Mouse (Mus musculus) liver (tissue): ENCODE data around the gene Col27a1.
A peak's percentile ranks its signal among the peaks of the same experiment; 100 is the strongest.

Experiments used
- DNase-seq: peaks from one replicate; pipeline ENCODE4 v3.0.0-alpha.2; 2020; ENCODE audit warnings: mixed read lengths

Gene Col27a1

DNA sequence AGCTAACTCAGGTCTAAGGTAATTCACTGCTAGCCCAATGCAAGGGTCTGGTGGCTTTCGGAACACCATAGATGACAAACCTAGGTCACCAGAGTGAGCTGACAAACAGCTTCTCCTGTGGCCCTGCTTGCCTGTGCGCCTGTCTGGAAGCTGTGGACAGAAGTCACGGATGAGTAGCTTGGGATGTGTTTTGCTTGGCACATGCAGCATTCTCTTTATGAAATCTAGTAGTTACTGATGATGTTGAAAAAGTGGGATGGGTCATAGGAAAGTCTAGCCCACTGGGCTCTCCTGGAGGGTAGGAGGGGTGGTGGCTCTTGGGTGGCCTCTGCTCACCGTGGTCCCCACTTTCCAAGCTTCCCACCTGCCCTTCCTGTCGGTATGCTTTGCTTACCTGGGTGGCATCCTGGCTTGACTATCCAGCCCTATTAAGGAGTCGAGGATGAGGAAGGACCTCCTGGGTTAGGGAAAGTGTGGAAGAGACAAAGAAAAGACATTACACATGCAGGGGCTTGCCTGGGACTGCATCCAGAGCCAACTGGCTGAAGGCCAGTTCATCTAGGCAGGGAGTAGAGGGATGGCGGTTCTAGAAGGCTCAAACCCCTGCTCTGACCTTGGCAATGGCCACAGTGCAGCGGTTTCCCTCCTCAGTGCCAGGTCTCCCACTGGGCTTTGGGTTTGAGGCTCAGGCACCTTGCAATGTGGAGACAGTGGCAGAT is 12.5 kb downstream of the Col27a1 start:
- DNase-seq, result no peak

DNA sequence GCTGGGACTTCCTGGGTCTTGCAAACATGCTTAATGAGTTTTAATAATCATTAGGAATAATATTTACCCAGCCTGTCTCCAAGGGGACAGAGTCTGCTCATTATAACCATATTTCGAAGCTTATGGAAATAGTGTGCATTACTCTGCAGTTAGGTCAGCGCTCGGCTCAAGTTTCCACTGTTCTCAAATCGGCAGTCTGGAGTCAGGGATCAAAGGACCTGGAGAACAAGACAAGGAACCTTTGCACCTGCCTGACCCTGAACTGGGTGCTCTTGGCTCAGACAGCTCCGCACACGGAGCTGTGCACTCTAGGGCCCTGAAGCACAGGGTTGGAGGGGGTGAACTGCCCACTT is 13.1 kb downstream of the Col27a1 start:
- no peak for DNase-seq

DNA sequence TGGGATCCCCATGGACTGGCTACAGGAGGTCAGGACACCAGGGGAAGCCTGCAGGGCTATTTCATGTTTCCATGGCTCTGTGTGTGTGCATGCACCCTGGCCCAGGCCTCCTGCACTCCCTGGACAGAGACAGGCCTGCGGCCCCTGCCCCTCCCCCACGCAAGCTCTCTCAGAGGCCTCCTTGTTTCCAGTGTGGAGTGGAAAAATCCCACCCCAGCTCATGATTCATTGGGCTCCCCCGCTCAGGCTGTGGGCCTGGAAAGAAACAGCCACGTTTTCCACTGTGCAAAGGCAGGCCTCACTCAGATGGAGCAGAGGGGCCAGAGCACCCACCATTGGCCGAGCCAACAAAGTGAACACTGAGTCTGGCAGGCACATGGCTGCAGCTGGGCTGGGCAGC is 15.1 kb downstream of the Col27a1 start:
- DNase-seq, result peak; percentile 34

DNA sequence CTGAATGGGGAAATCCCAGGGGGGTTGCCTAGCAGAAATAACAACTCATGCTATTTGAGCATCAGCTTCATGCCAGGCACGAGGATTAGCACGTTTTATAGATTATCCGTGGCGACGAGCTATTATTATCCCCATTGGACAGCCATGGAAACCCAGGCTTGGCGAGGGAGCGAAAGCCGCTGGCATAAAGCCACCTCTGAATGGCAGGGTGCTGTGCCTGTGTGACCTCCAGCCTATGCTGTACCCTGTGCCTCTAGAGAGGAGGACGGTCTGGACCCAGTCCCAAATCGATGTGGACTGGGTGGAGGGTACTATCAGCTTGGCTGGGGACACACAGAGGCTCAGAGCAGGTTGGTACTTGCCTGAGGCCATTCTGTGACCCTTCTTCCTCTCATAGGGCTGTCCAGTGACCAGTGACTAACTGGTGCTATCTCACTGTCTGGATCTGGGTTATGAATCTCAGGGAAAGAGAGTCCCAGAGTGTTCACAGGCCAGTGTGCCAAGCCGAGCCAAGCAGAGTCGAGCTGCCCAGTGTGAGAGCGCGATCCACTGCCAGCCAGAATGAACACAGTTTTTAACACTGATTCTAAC is 16.3 kb downstream of the Col27a1 start:
- no peak for DNase-seq

DNA sequence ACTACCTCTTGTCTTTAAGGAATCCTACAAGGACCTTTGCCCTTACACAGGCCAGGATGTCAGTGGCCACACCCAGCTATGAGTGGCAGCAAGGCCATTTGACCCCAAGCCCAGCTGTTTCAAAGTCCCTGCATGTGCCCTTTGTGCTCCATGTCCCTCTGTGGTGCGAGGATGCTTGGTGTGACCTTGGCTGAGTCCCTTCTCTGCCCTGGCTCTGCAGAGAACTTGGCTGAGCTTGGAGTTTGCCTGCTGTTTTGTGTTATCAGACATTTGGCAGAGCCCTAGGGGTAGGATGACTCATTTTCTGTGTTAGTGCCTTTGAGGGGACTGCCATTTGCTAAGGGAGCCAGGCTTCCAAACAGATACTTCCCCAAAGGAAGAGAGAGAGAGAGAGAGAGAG is 17.3 kb downstream of the Col27a1 start:
- no peak for DNase-seq

DNA sequence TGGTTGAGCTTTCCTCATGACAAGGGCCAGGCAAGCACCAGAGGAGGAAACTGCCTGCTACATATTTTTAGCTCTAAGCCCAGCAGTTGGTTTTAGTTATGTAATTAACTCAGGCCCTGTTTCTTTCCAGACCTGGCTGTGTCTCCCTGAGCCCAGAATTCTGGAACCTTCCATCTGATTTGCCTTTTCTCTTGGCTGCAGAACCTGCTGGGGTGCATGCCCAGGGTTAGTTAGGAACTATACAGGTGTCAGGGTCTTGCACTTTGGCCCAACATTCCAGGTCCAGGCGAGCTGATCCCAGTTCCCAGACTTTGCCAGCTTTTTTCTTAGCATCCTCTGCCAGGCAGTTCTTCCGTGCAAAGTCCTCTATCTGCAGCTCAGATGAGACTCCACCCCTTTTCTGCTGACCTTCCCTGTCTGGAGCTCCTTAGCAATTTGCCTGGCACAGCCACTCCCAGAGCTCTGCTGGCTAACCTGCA is 18.8 kb downstream of the Col27a1 start:
- DNase-seq, result no peak

DNA sequence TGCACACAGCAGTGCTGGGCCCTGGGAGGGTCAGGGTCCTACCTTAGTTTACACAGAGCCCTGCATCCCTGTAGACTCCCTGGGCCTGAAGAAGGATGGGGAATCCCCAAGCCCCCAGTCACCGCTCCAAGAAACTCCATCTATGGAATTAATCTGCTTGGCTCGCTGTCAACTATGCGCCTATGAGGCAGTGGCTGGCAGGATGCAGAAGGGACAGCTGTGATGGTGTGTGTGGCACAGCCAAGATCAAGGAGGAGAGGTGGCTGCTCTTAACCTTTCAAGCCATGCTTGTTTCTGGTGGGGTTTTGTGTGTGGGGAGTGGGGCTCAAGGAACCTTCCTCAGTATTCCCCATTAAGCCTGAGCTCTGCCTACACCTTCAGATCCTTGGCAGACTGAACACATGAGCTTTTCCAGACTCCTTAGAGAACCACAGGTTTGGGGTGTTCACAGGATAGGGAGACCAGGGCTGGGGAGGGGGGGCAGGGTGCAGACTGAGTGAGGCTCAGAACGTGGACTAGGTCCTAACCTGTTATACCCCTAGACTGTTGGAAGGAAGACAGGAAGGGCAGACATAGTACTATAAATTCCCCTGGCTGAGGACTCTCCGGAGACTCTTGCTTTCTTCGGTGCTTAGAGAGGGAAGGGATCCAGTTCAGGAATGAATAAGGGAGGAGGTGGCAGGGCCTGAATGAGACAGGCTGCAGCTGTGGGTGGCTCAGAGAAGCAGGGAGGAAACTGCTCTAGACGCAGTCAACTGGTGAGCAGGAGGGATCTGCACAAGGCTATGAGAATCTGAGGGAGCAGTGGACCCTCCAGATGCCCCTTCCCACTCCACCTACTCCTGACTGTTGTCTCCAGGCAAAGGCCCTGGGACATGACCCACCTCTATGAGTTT is 20.0 kb downstream of the Col27a1 start:
- no peak for DNase-seq

DNA sequence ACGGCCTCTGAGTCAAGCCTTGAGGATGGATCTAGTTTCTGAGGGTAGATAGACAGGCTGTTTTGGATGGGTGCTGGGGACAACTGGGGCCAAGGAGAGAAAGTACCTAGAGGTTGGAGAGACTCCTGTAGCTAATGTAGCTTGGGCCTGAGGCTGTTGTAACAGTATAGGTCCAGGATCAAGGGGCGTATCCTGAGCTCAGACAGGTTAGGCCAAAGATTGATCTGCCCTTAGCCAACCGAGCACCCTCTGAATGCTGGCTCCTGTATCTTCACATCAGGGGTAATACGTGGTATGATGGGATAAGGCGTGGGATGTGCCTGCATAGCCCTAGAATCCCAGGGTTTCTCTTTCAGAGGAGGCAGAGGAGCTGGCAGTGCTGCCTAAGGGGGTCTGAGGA is 21.0 kb downstream of the Col27a1 start:
- DNase-seq, result no peak

DNA sequence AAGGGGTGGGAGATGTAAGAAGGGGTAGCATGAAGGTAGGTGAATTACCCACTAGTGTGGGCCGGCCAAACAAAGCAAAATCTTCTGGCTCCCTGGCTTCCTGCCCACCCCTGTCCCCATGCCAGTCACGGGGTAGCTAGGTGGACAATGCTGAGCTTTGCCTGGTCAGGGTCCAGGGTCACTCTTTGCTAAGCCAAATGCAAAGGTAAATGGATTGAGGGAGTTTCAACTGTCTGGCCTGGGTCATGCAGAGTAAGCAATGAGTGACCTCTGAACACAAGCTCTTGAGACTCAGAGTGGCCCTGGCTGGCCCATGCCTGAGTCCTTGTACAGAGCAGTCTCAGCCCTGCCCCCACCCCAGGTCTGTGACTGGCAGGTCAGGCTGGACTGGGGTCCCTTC is 22.4 kb downstream of the Col27a1 start:
- DNase-seq, result peak; percentile 53

DNA sequence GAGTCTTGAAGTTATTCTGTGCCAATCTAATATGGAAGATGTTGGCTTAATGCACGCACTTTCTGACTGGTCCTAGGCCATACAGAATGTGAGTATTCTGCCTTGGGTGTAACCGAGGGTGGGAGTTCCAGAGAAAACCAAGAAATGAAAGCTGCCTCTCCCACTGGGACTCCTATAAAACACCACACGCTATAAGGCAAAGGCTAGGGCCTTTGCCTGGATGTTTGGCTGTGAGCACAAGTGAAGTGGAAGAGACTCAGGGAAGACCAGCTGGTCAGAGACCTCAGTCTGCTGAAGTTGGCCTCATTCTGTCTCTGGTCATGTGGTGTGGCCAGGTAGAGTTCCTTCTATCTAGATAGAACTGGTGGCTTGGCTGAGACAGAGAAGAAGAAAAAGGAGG is 23.4 kb downstream of the Col27a1 start:
- DNase-seq, result no peak

DNA sequence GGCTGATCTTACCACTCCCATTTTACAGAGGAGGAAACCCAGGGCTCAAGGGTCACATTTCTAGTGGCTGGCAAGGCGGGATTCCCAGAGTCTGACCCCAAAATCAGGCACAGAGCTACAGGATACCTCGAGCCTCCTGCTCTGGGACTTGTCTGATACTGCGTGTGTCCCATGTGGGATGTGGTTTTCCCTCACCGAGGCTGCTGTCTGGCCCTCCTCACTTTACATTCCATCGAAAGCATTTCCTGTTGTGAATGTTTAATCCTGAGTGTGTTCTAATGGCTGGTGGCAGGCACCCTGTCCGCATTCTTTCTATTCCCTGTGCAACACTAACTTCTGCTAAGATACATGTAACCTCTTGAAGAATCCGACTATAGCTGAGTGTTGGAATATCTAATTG is 24.3 kb downstream of the Col27a1 start:
- DNase-seq, result no peak

DNA sequence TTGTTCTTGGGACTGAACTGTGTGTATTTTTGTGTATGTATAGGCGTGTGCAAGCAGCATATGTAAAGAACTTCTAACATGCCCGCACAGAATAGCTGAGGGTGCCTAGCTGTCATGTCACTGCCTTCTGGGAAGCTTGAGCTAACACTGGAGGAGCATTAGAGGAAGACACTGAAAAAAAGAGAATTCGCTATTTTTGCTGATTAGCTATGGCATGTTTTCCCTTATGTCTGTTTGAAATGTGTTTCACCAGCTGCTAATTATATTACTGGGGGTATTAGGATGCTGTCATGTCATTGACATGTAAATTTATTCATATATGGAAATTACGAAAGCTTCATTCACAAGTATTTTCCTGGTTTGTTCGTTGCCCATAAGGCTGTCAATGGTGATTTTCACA is 24.9 kb downstream of the Col27a1 start:
- no peak for DNase-seq

DNA sequence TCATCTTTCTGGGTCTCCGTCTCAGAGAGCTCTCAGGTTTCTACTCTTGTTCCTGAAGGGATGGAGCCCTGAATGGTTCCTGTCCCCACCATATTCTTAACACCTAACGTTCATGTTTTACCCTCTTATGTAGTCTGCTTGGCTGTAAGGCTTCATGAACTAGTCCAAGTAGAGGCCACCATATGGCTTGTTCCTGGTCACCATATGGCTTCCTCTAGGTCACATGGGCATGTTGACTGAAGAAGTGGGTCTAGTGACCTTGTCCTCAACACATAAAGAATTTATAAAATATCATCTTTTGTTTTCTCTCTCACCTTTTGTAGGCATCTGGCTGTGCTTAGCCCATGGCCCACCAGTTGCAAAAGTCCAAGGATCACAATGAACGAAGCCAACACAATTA is 27.2 kb downstream of the Col27a1 start:
- DNase-seq, result no peak

DNA sequence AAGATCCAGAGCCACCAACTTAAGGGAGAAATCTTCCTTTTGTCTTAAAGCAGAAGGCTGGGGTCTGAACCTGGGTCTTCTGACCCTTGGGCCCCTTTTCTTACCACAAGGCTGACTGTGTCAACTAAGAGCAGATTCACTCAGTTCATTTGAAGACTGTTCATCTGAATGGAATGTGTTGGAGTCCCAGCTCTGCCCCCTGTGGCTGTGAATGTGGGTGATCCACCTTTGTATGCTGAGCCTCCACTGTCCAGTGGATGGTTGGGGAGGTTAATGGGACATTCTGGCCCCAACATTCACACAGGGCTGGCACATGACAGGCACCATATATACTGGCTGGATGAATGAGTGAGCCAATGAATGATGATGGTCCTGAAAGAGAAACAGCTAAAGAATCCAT is 34.2 kb downstream of the Col27a1 start:
- DNase-seq, result no peak

DNA sequence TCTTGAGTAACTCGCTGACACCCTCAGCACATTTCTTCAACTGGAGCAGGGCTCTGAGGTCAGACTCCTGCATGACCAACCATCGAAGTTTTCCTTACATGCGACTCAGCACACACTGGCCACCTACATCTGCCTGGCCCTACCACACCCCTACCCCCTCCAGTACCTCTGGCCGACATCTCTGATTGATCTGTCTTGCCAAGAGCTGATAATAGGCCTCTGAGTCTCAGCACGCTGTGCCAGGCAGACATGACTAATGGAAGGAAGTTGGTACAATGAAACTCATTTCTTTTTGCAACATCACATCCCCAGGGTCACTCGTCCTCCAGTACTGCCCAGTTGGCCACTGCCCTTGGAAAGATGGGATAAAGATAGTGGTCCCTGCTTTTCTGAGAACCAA is 35.1 kb downstream of the Col27a1 start:
- DNase-seq, result no peak

DNA sequence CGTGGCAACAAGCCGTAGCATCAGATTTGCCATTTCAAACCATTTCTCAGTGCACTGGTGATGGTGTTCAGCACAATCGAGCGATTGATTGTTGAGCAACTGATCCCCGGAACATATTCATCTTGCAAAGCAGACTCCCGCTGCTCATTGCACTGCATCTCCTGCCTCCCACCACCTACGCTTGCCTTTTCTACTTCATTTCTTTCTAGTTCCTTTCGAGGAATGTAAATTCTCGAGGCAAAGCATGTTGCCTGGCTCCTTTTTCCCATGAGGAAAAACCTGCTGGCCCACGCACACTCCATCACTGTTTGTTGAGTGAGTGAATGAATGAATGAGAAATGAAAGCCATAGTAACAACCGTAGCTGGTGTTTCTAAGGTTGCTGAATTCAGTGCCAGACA is 38.0 kb downstream of the Col27a1 start:
- DNase-seq, result no peak

DNA sequence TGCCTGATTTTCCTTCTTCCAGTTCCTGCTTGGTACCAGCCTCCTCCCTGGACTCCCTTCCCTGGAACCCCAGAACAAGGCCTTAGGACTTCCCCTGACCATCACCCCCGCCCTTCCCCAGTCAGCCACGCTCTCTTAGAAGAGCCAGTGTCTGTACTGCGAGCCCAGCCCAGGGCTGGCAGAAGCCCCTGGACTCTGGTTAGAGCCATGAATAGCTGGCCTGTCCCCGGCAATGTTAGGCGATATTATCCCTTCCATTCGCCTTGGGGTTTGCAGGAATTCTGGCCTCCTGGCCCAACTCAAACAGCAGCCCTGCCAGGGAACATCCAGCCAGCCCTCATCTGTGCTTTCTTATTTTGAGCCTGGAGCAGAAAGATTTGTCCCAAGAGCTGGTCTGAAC is 39.9 kb downstream of the Col27a1 start:
- DNase-seq, result no peak

DNA sequence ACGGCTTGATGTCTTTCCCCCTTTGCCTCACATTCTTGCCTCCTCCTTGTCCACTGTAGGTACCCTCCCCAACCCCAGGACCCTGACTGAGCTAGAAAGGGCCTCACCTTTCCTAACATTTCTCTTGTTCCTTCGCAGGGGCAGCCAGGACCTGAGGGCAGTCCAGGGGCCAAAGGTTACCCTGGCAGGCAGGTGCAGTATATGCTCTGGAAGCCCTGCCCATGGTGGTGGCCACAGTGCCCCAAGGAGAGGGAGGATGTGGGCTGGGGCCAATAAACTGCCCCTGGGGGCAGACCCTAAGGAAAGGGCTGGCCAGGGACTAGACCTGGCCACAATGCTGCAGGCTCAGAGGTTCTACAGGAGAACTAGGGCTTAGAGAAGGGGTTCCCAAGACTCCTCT is 40.3 kb downstream of the Col27a1 start:
- DNase-seq, result no peak

DNA sequence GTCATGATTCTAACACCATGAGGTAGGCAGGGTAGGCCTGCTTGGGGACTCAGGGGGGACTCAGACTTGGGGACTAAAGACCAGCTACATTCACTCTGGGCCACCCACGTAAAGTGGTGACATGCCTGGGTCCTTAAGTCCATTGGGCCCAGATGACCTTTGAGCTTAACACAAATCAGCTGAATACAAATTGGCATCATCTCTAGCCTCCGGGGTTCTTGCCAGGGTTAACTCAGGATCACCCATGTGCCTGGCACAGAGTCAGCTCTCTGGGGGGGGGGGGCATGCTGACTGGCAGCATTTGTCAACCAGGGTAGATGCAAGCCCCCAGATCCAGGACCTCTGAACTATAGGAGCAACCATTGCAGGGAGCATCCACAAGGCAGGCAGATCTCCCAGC is 42.6 kb downstream of the Col27a1 start:
- no peak for DNase-seq

DNA sequence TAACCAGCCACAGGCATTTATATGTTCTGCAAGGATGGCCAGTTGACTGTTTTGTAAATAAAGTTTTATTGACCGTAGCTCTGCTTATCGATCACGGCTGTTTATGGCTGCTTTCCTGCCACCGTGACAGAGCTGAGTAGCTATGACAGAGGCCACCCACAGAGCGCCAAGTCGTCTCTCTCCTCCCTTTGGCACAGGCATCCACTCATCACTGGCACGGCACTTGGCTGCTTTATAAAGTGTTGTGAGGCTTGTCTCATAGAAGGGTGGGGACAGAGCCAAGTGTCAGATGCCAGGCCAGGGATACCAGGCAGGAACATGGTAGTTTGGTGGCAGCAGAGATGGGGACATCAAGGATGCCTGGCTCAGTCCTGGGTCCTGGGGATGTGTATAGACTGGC is 43.5 kb downstream of the Col27a1 start:
- DNase-seq, result no peak

DNA sequence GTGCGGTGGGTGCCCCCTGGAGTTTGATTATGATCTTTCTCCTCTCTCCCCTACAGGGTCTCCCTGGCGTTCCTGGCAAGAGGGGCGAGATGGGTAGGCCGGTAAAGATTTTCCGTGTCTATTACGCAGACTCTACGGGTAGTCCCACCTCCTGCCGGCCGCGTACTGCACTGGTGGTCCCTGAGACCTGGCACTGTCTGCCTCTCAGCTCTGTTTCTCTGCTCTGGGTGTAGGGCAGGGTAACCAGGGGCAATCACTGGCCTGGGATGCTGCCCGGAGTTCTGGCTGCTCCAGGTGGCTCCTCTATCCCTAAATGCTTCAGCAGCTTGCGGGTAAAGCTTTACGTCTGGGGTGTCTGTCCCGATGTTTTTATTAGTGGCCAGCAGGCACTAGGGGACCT is 44.3 kb downstream of the Col27a1 start:
- no peak for DNase-seq

DNA sequence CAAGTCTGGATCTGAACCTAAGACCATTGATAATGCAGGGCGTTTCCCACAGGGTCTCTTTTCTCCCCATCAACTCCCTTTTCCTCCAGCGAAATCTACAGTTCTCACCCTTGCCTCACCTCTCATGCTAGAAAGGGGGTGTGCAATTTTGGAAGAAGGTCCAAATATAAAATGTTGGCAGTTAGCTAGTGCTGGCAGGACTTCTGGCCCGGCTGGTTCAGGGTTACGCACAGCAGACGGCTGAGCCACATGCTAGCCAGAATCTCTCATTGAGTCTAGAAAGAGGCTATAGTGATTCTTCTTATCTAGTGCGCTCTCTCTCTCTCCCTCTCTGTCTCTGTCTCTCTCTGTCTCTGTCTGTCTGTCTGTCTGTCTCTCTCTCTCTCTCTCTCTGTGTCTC is 45.3 kb downstream of the Col27a1 start:
- no peak for DNase-seq

DNA sequence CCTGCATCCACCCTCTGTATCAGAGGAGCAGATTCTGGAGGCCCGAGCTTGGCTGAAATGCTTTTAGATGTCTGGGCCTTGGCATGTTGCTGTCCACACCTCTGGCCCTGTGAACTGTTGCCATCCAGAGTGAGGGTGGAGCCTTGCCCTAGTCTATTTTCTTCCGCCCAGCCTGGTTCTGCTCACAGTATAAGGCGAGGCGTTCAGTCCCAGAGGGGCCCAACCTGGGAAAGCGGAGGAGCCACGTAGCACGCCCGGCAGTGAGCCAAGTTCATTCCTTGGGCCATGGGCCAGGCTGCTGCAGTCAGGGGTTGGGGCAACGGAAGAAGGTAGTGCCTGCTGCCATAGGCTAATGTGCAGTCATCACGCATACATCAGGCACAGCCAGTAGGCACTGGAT is 46.7 kb downstream of the Col27a1 start:
- peak; percentile 8 for DNase-seq

DNA sequence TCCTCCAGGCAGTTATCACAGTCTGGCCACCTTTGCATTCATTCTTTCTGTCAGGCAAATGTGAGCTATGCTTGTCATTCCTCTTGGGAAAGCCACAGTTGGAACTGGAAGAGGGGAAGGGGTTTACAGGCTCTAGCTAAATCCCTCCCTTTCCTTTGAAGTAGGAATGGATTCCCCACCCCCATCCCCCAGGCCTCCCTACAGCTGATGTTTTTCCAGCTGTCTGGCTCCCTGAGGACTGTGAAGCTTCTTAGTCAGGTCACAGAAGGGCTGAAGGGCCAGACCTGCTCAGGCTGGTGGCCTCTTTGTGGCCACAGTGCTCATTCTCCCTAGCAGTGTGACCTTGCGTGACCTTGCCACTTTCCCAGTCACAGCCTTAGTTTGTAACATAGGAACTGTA is 49.1 kb downstream of the Col27a1 start:
- DNase-seq, result no peak
